Mouse (Mus musculus) olfactory bulb, adult 2 months (tissue): ENCODE measurements at regions not wholly inside any gene's neighbourhood (a gene's known extent, or its start where the extent isn't known, plus 50 kb on each side); places are given as distances from the start of the nearest gene placed in this dataset.

Source experiments
- CTCF ChIP-seq: fragments of 200-500 bp; IDR thresholded peaks from 2 replicates; pipeline ENCODE4 v1.5.1; 2012; ENCODE audit warnings: low read depth, mild to moderate bottlenecking, low read length, moderate library complexity; ENCODE audit not compliant: insufficient read depth
- POLR2A ChIP-seq: fragments of 200-500 bp; IDR thresholded peaks from 2 replicates; pipeline ENCODE4 v1.6.1; 2012; ENCODE audit warnings: mild to moderate bottlenecking, low read depth, low read length, moderate library complexity; ENCODE audit not compliant: insufficient read depth

DNA sequence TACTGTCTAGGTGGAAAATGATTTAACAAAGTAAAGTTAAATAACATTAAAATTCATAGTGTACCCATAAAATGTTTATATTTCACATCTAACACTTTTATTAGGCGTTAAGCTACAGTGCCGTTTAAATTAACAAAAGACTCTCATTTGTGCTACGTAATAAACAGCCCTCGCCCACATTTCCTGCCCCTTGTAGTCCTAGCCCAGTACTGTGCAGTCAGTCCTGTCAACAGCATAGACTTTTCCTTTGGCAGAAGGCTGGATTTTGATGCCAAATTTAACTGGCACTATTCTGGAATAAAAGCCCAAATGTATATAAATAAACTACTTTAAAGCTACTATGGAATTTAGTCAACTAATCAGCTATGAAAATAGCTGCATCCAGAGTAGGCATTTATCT is 247.3 kb downstream of the Gm765 start:
- no peak for TF ChIP-seq POLR2A
- no peak for TF ChIP-seq CTCF
